Mouse (Mus musculus) cerebellum, adult 2 months (tissue): ENCODE data around the gene 1700029I15Rik. TPM values are rescaled to one million over a fixed set of nuclear protein-coding genes. Genes with fewer than 3 reads are reported as not detected.
A peak's percentile ranks its signal among the peaks of the same experiment; 100 is the strongest.

Experiments
- DNase-seq, 2 experiments: peaks; one replicate each; pipeline ENCODE4 v3.0.0; 2021
- H3K27ac ChIP-seq: fragments of 200-500 bp; 2 replicates; pipeline ENCODE4 v1.5.1; 2012; ENCODE audit warnings: low read length, control low read depth, inconsistent platforms; ENCODE audit not compliant: insufficient read depth
- H3K27me3 ChIP-seq: fragments of 200-500 bp; 2 replicates; pipeline ENCODE4 v1.6.1; 2012; ENCODE audit warnings: inconsistent platforms, mild to moderate bottlenecking, low read length, moderate library complexity; ENCODE audit not compliant: control insufficient read depth, insufficient read depth
- H3K4me1 ChIP-seq: fragments of 200-500 bp; 2 replicates; pipeline ENCODE4 v1.6.1; 2011; ENCODE audit warnings: low read length; ENCODE audit not compliant: control insufficient read depth, insufficient read depth
- H3K4me3 ChIP-seq: fragments of 200-500 bp; replicated peaks from 2 replicates; pipeline ENCODE3; 2011; ENCODE audit warnings: mild to moderate bottlenecking, low read depth, low read length, control low read depth; ENCODE audit not compliant: insufficient read depth
- CTCF ChIP-seq: fragments of 200-500 bp; IDR thresholded peaks from 2 replicates; pipeline ENCODE4 v1.5.1; 2011; ENCODE audit warnings: low read depth, mild to moderate bottlenecking, control low read depth, low read length, moderate library complexity, borderline replicate concordance; ENCODE audit not compliant: insufficient read depth
- POLR2A ChIP-seq: fragments of 200-500 bp; IDR thresholded peaks from 2 replicates; pipeline ENCODE4 v1.6.1; 2011; ENCODE audit warnings: low read length, control low read depth, borderline replicate concordance; ENCODE audit not compliant: insufficient read depth
- WGBS: fragments of 180-500 bp; shearing (Covaris S2); methylation state at CpG from one replicate; pipeline ENCODE4 v1.1.7; 2018; 5-methylcytosine and 5-hydroxymethylcytosine counted together
- polyA plus RNA-seq: library from polyadenylated mRNA; depleted of rRNA; stranded (reverse); fragments of >200 nt; gene quantifications from 2 replicates; pipeline ENCODE4 v1.2.3, GENCODE M21; 2012

Gene 1700029I15Rik
- polyA plus RNA-seq, 1 experiment, result 6.9 TPM

DNA sequence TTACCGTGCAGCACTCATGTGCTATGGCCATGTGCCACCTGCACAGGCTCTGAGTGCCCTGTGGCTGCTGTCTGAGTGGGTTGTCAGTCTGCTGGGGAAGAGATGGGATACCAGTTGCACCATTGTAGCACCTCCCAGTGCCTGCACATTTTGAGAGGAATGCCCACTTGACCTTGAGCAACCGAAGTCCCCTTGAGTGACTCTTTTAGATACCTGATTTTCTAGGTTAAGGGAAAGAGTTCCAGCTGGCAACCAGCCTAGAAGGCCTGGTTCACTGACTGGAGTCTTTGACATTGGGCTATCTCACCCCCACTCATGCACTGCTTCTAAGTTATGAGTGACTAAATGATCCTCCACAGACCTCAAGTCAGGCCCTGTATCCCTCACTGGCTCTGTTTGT lies 23.0 kb upstream of the 1700029I15Rik start:
- H3K27me3 ChIP-seq, result no peaks in the 10 kb centered on the region
- no peak overlapping the region for H3K27ac ChIP-seq
- DNase-seq, result peak; percentile 25 to 35
- H3K4me1 ChIP-seq, result peaks cover 11% of the 10 kb centered on the region
- no peak overlapping the region for H3K4me3 ChIP-seq
- WGBS, result 21% methylated on average over 2 of the region's 2 CpGs
- no peak for TF ChIP-seq POLR2A
- no peak for TF ChIP-seq CTCF

- WGBS, result 35% methylated on average over 25 of the region's 25 CpGs
- TF ChIP-seq CTCF, result no peak
- no peak for TF ChIP-seq POLR2A
- no peaks in the 10 kb centered on the region for H3K27me3 ChIP-seq
- H3K27ac ChIP-seq, result no peak overlapping the region
- H3K4me1 ChIP-seq, result peaks cover 11% of the 10 kb centered on the region
- H3K4me3 ChIP-seq, result no peak overlapping the region
- DNase-seq, result peak; percentile 38 to 43
Observed at GRCm38 (mm10) chr2:92360186-92360823, 22.0 kb upstream of the 1700029I15Rik start.

DNA sequence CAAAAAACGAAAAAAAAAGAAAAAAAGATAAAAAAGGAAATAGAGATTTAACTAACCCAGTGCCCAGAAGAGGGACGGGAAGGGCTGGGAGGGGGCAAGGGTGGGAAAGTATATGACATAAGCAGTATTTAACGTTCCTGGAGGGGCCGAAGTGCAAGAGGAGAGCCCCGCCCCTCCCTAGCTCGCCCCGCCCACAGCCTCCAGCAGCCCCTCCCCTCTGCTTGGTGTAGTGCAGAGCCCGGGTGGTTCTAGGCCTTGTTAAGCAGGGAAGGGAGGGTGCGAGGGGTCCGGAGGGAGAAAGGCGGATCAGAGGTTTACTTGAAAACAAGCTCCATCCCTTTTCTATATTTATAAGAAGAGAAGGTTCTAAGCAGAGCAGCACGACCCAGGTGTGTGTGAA lies 21.4 kb upstream of the 1700029I15Rik start:
- 46% methylated on average over 12 of the region's 12 CpGs for WGBS
- no peaks in the 10 kb centered on the region for H3K27me3 ChIP-seq
- H3K4me3 ChIP-seq, result no peak overlapping the region
- no peak for DNase-seq
- H3K4me1 ChIP-seq, result peaks cover 11% of the 10 kb centered on the region
- TF ChIP-seq CTCF, result no peak
- no peak for TF ChIP-seq POLR2A
- H3K27ac ChIP-seq, result no peak overlapping the region

GRCm38 (mm10) chr2:92361795-92362194 lies 20.5 kb upstream of the 1700029I15Rik start:
- no peak for TF ChIP-seq POLR2A
- no peak for TF ChIP-seq CTCF
- Histone ChIP-seq H3K27me3 (no peaks in the 10 kb centered on the region), H3K4me3 (no peak overlapping the region), H3K4me1 (peaks cover 11% of the 10 kb centered on the region), H3K27ac (no peak overlapping the region)
- WGBS, result 59% methylated on average over 8 of the region's 8 CpGs
- no peak for DNase-seq

- no peak for TF ChIP-seq POLR2A
- no peak for TF ChIP-seq CTCF
- 54% methylated on average over 6 of the region's 6 CpGs for WGBS
Observed at GRCm38 (mm10) chr2:92362571-92363228, 19.6 kb upstream of the 1700029I15Rik start.

GRCm38 (mm10) chr2:92364086-92364485 lies 18.3 kb upstream of the 1700029I15Rik start:
- Histone ChIP-seq H3K27ac (no peak overlapping the region), H3K4me1 (peaks cover 10% of the 10 kb centered on the region), H3K27me3 (no peaks in the 10 kb centered on the region), H3K4me3 (no peak overlapping the region)
- 95% methylated on average over 4 of the region's 4 CpGs for WGBS
- DNase-seq, result no peak
- TF ChIP-seq CTCF (no peak), POLR2A (no peak)

More at GRCm38 (mm10) chr2:92362571-92363228, 19.6 kb upstream of the 1700029I15Rik start:
- no peak for DNase-seq
- H3K27me3 ChIP-seq, result no peaks in the 10 kb centered on the region
- no peak overlapping the region for H3K4me3 ChIP-seq
- no peak overlapping the region for H3K27ac ChIP-seq
- H3K4me1 ChIP-seq, result peaks cover 11% of the 10 kb centered on the region

DNA sequence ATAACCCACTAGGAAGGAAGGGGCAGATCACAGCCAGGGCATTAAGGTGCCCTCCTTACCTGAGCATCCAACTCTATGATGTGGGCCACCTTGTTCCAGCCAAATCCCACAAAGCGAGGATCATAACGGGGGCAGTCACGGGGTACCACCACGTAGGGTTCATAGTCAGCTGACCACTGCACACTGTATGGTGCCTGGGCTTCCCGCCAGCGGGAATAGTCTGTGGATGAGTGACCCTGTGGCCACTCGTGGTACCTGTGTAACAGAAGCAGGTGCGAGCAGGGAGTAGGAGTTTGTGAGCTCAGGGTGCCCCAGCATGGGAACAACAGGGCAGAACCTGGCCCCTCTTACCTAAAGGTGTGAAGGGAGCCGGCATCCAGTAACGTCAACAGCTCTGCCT lies 16.8 kb upstream of the 1700029I15Rik start:
- Histone ChIP-seq H3K27ac (no peak overlapping the region), H3K27me3 (no peaks in the 10 kb centered on the region), H3K4me1 (peaks cover 6% of the 10 kb centered on the region), H3K4me3 (no peak overlapping the region)
- no peak for TF ChIP-seq POLR2A
- no peak for TF ChIP-seq CTCF
- 61% methylated on average over 10 of the region's 10 CpGs for WGBS
- peak in 1 of 2 experiments; percentile 9 for DNase-seq
